Mouse (Mus musculus): ENCODE measurements around the gene Abcg2.

The Abcg2 gene

GRCm38 (mm10) chr6:58711909-58712308, 127.6 kb downstream of the Abcg2 start:
- in situ Hi-C loops (cut with MboI; ENCODE audit: low pct_unique_long_range_greater_than_20kb in 1 of 2, low sequenced_read_pairs in 2 of 2, unreplicated experiment in 1 of 2) = no loop called here

GRCm38 (mm10) chr6:58733851-58734250, 149.5 kb downstream of the Abcg2 start:
- in situ Hi-C loops (cut with MboI; ENCODE audit: low pct_unique_long_range_greater_than_20kb in 1 of 2, low sequenced_read_pairs in 2 of 2, unreplicated experiment in 1 of 2) = no loop called here

GRCm38 (mm10) chr6:58735090-58735489, 150.8 kb downstream of the Abcg2 start:
- in situ Hi-C loops (cut with MboI; ENCODE audit: low pct_unique_long_range_greater_than_20kb in 1 of 2, low sequenced_read_pairs in 2 of 2, unreplicated experiment in 1 of 2) = no loop called here
